Mouse (Mus musculus): ENCODE results near the gene Tnrc6c. TPM values are rescaled to one million over a fixed set of nuclear protein-coding genes. Genes with fewer than 3 reads are reported as not detected.

Gene Tnrc6c
- polyA plus RNA-seq, 1 experiment from 2014 or later: 6.0 TPM

DNA sequence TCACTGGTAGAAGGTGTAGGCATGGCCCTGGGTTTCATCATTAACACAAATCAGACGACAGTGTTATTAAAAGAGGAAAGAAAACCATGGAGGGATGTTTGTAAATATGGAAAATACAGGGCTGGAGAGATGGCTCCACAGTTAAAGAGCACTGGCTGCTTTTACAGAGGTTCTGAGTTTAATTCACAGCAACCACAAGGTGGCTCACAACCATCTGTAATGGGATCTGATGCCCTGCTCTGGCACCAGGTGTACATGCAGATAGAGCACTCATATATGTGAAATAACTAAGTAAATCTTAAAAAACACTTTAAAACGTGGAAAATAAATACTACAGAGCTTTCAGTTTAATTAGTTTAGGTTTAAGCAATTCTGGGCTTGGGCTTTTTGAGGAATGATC lies 24.7 kb downstream of the Tnrc6c start:
- no peaks in the 10 kb centered on the region for H3K36me3 ChIP-seq (ENCODE audit: control insufficient read depth, insufficient read depth, low read length)
- 40% methylated on average over 2 of the region's 2 CpGs for WGBS
- H3K4me3 ChIP-seq (ENCODE audit: low read depth, low read length): no peak overlapping the region
- no peaks in the 10 kb centered on the region for H3K27me3 ChIP-seq (ENCODE audit: control insufficient read depth, insufficient read depth, low read length)
- TF ChIP-seq CTCF (IDR thresholded peaks at IDR 0.05; ENCODE audit: low read depth) (peak; percentile 66), EP300 (optimal IDR thresholded peaks at IDR 0.05) (no peak)
- H3K9me3 ChIP-seq (ENCODE audit: control insufficient read depth, low read length): no peaks in the 10 kb centered on the region
- DNase-seq (ENCODE audit: low spot score) (no peak), ATAC-seq (ENCODE audit: low FRiP score, low TSS enrichment) (no peak)
- H3K9ac ChIP-seq (ENCODE audit: low read length): no peak overlapping the region
- no peak overlapping the region for H3K4me2 ChIP-seq (replicated peaks; ENCODE audit: low read depth)
- no peaks in the 10 kb centered on the region for H3K4me1 ChIP-seq (replicated peaks; ENCODE audit: control insufficient read depth, insufficient read depth)
- no peak overlapping the region for H3K27ac ChIP-seq (replicated peaks)

DNA sequence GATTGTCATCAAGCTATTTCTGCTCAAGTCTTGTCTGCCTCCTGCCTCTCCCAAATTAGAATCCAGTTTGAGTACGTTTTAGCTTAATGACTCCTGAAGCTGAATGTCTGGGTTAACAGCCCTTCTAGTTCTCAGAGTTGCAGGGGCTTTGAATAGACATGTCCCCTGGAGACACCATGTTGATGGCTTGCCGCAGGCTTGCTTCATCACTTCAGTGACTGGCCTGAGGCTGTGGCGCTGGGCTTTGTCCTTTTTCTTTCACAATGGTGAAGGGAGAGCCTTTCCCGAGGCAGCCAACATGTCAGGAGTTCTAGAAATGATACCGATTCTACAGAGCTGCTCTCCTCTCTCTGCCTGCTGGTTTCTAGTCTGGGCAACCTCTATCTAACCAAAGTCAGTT lies 30.6 kb downstream of the Tnrc6c start:
- no peak for ATAC-seq (ENCODE audit: low FRiP score, low TSS enrichment)
- no peaks in the 10 kb centered on the region for H3K27me3 ChIP-seq (ENCODE audit: control insufficient read depth, insufficient read depth, low read length)
- no peaks in the 10 kb centered on the region for H3K36me3 ChIP-seq (ENCODE audit: control insufficient read depth, insufficient read depth, low read length)
- no peak for DNase-seq (ENCODE audit: low spot score)
- 51% methylated on average over 5 of the region's 5 CpGs for WGBS
- no peak for TF ChIP-seq EP300 (optimal IDR thresholded peaks at IDR 0.05)
- H3K4me1 ChIP-seq (replicated peaks; ENCODE audit: control insufficient read depth, insufficient read depth): peaks cover 4% of the 10 kb centered on the region; the same call in 1 of the 2 replicates
- no peak overlapping the region for H3K4me3 ChIP-seq (ENCODE audit: low read depth, low read length)
- H3K9ac ChIP-seq (ENCODE audit: low read length): no peak overlapping the region
- no peaks in the 10 kb centered on the region for H3K9me3 ChIP-seq (ENCODE audit: control insufficient read depth, low read length)
- H3K4me2 ChIP-seq (replicated peaks; ENCODE audit: low read depth): no peak overlapping the region
- no peak overlapping the region for H3K27ac ChIP-seq (replicated peaks)

DNA sequence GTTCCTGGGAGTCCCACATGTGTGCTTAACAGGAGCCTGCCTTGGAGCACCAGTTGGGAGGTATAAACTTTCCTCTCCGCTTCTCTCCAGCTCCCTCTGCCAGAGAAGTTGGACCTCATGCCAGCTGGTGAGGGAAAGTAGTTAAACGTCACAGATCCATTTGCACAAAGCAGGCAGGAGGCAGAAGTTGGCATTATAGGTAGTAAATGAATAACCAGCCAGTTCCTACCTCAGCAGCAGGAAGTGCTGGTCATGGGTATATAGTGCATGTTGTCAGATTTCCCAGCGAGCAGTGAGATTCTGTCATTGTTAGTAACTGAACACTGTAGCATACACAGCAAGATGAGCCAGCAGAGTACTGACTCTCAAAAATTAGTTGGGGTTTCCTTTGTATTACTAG lies 31.4 kb downstream of the Tnrc6c start:
- Histone ChIP-seq H3K4me3 (ENCODE audit: low read depth, low read length) (no peak overlapping the region), H3K4me1 (replicated peaks; ENCODE audit: control insufficient read depth, insufficient read depth) (peaks cover 4% of the 10 kb centered on the region; the same call in 1 of the 2 replicates), H3K27me3 (ENCODE audit: control insufficient read depth, insufficient read depth, low read length) (no peaks in the 10 kb centered on the region), H3K9ac (ENCODE audit: low read length) (no peak overlapping the region), H3K9me3 (ENCODE audit: control insufficient read depth, low read length) (no peaks in the 10 kb centered on the region), H3K4me2 (replicated peaks; ENCODE audit: low read depth) (peak overlapping the region; percentile 38; the same call in 1 of the 2 replicates), H3K36me3 (ENCODE audit: control insufficient read depth, insufficient read depth, low read length) (no peaks in the 10 kb centered on the region), H3K27ac (replicated peaks) (peak overlapping the region; percentile 49)
- TF ChIP-seq EP300 (optimal IDR thresholded peaks at IDR 0.05) (no peak), CTCF (IDR thresholded peaks at IDR 0.05; ENCODE audit: low read depth) (no peak)
- DNase-seq (ENCODE audit: low spot score) (peak; percentile 57), ATAC-seq (ENCODE audit: low FRiP score, low TSS enrichment) (peak; percentile 91)
- whole genome bisulfite sequencing: 22% methylated on average over 3 of the region's 3 CpGs

DNA sequence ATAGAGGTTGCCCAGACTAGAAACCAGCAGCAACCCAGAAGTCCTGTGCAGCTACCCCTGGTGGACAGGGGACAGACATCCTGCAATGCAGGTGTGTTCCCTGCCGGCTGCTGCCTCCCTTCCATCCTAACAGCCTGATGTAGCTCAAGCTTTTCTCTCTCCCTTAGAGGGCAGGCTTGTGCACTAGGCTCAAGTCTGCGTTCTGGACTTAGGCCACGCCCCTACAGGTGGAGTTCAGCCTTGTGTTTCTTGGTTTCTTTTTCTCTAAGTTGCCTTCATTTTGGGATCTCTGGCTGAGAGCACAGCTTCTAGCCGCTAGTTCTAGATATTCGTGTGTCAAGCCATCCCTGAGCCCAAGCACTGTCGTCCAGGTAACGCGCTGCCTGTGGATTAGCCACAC lies 31.9 kb downstream of the Tnrc6c start:
- WGBS: 43% methylated on average over 8 of the region's 8 CpGs
- TF ChIP-seq CTCF (IDR thresholded peaks at IDR 0.05; ENCODE audit: low read depth): peak; percentile 73
- no peak for TF ChIP-seq EP300 (optimal IDR thresholded peaks at IDR 0.05)
- DNase-seq (ENCODE audit: low spot score): peak; percentile 76
- H3K27ac ChIP-seq (replicated peaks): peak overlapping the region; percentile 36
- peak; percentile 89 for ATAC-seq (ENCODE audit: low FRiP score, low TSS enrichment)
- no peaks in the 10 kb centered on the region for H3K27me3 ChIP-seq (ENCODE audit: control insufficient read depth, insufficient read depth, low read length)
- H3K4me2 ChIP-seq (replicated peaks; ENCODE audit: low read depth): peak overlapping the region; percentile 38
- H3K9ac ChIP-seq (ENCODE audit: low read length): no peak overlapping the region
- H3K4me3 ChIP-seq (ENCODE audit: low read depth, low read length): 0 out of 2 replicates have a peak overlapping the region, but pooled peaks have one; percentile 3
- H3K4me1 ChIP-seq (replicated peaks; ENCODE audit: control insufficient read depth, insufficient read depth): peaks cover 4% of the 10 kb centered on the region; the same call in 1 of the 2 replicates
- no peaks in the 10 kb centered on the region for H3K36me3 ChIP-seq (ENCODE audit: control insufficient read depth, insufficient read depth, low read length)
- no peaks in the 10 kb centered on the region for H3K9me3 ChIP-seq (ENCODE audit: control insufficient read depth, low read length)

DNA sequence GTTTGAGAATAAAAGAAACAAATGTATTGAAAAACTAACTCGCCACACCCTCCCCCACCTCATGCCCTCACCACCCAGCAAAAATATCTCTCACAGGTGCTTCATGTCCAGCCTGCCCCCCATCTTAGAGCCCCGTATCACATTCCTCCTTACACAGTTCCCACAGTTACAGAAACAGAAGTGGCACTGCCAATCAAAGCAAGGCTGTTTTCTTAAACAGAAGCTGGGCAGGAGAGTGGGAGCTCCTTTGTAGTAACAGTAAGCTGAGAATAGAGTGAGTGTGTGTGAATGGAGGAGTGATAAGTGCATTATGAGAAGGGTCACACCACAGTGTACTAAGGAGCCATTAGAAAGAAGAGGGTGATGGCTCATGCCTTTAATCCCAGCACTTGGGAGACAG lies 34.5 kb downstream of the Tnrc6c start:
- H3K27ac ChIP-seq (replicated peaks): no peak overlapping the region

DNA sequence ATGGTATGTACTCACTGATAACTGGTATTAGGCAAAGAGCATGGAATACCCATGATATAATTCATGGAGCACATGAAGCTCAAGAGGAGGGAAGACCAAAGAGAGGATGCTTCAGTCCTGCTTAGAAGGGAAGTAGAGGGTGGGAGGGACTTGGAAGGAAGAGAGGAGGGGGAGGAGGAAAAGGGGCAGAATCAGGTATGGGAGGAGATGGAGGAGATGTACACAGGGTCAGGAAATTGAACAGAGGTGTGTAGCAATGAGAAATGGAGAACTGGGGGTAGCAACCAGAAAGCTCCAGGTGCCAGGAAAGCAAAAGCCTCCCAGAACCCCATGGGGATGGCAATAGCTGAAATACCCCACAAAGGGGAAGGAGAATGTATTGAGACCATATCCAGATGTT lies 37.2 kb downstream of the Tnrc6c start:
- TF ChIP-seq CTCF (IDR thresholded peaks at IDR 0.05; ENCODE audit: low read depth): no peak
- no peak for TF ChIP-seq EP300 (optimal IDR thresholded peaks at IDR 0.05)
- H3K9me3 ChIP-seq (ENCODE audit: control insufficient read depth, low read length): no peaks in the 10 kb centered on the region
- DNase-seq (ENCODE audit: low spot score) (no peak), ATAC-seq (ENCODE audit: low FRiP score, low TSS enrichment) (no peak)
- H3K4me3 ChIP-seq (ENCODE audit: low read depth, low read length): no peak overlapping the region
- H3K4me1 ChIP-seq (replicated peaks; ENCODE audit: control insufficient read depth, insufficient read depth): no peaks in the 10 kb centered on the region
- H3K27me3 ChIP-seq (ENCODE audit: control insufficient read depth, insufficient read depth, low read length): no peaks in the 10 kb centered on the region
- no peak overlapping the region for H3K4me2 ChIP-seq (replicated peaks; ENCODE audit: low read depth)
- no peak overlapping the region for H3K9ac ChIP-seq (ENCODE audit: low read length)
- H3K27ac ChIP-seq (replicated peaks): no peak overlapping the region
- H3K36me3 ChIP-seq (ENCODE audit: control insufficient read depth, insufficient read depth, low read length): no peaks in the 10 kb centered on the region

More for the DNA sequence above, 34.5 kb downstream of the Tnrc6c start:
- WGBS: 57% methylated on average over 2 of the region's 2 CpGs
- Histone ChIP-seq H3K36me3 (ENCODE audit: control insufficient read depth, insufficient read depth, low read length) (no peaks in the 10 kb centered on the region), H3K27me3 (ENCODE audit: control insufficient read depth, insufficient read depth, low read length) (no peaks in the 10 kb centered on the region), H3K4me3 (ENCODE audit: low read depth, low read length) (no peak overlapping the region), H3K4me2 (replicated peaks; ENCODE audit: low read depth) (no peak overlapping the region), H3K9ac (ENCODE audit: low read length) (no peak overlapping the region), H3K9me3 (ENCODE audit: control insufficient read depth, low read length) (no peaks in the 10 kb centered on the region), H3K4me1 (replicated peaks; ENCODE audit: control insufficient read depth, insufficient read depth) (peaks cover 4% of the 10 kb centered on the region; the same call in 1 of the 2 replicates)
- ATAC-seq (ENCODE audit: low FRiP score, low TSS enrichment) (no peak), DNase-seq (ENCODE audit: low spot score) (no peak)
- TF ChIP-seq EP300 (optimal IDR thresholded peaks at IDR 0.05) (no peak), CTCF (IDR thresholded peaks at IDR 0.05; ENCODE audit: low read depth) (no peak)
